Mouse (Mus musculus) liver, embryonic 14.5 days (tissue): ENCODE data around the gene Ninj2. TPM values are rescaled to one million over a fixed set of nuclear protein-coding genes. Genes with fewer than 3 reads are reported as not detected.
"Not testable (repeated sequence)": the region's sequence is repeated elsewhere in the genome, so short reads cannot be mapped to it uniquely, and the experiment has no call there.

ENCODE experiments used
- ATAC-seq: fragments of 200-750 bp; cut with Nextera tagmentation; 2 replicates; pipeline ENCODE4 v1.8.0; 2017; ENCODE audit warnings: moderate number of reproducible peaks, mild to moderate bottlenecking, moderate library complexity; ENCODE audit not compliant: insufficient read depth
- DNase-seq, 3 experiments: peaks; one replicate each; pipeline ENCODE4 v3.0.0-alpha.2; 2012 to 2013; ENCODE audit warnings: low read depth in 3 of 3, low spot score in 3 of 3
- H3K27ac ChIP-seq: fragments of 300-500 bp; sonication (generic); 2 replicates; pipeline ENCODE4 v1.5.1; 2014; ENCODE audit warnings: moderate library complexity, mild to moderate bottlenecking, control low read depth, inconsistent platforms
- H3K27me3 ChIP-seq: fragments of 300-500 bp; sonication (generic); 2 replicates; pipeline ENCODE4 v1.6.1; 2014; ENCODE audit warnings: mild to moderate bottlenecking, low read length, moderate library complexity; ENCODE audit not compliant: control insufficient read depth, insufficient read depth
- H3K36me3 ChIP-seq: fragments of 300-500 bp; sonication (generic); replicated peaks from 2 replicates; pipeline ENCODE4 v1.6.1; 2014; ENCODE audit warnings: low read depth; ENCODE audit not compliant: control insufficient read depth, insufficient read depth
- H3K4me1 ChIP-seq, 2 experiments: fragments of 200-500 bp in 1 of 2; fragments of 300-500 bp in 1 of 2; sonication (generic) in 1 of 2; replicated peaks; 2 replicates each; pipeline ENCODE4 v1.6.1; 2012 to 2014; ENCODE audit warnings: antibody characterized with exemption in 1 of 2, inconsistent platforms in 1 of 2, low read length in 1 of 2; ENCODE audit not compliant: control insufficient read depth in 2 of 2, insufficient read depth in 2 of 2
- H3K4me2 ChIP-seq: fragments of 300-500 bp; sonication (generic); 2 replicates; pipeline ENCODE4 v1.6.1; 2014; ENCODE audit warnings: low read depth, mild to moderate bottlenecking, control low read depth, moderate library complexity
- H3K4me3 ChIP-seq, 2 experiments: fragments of 200-500 bp in 1 of 2; fragments of 300-500 bp in 1 of 2; sonication (generic) in 1 of 2; 2 replicates each; pipeline ENCODE4 v1.5.1; 2012 to 2014; ENCODE audit warnings: low read depth in 2 of 2, low read length in 2 of 2, mild to moderate bottlenecking in 2 of 2, control low read depth in 1 of 2, inconsistent platforms in 1 of 2, moderate library complexity in 1 of 2; ENCODE audit not compliant: insufficient read depth in 1 of 2
- H3K9ac ChIP-seq: fragments of 300-500 bp; sonication (generic); replicated peaks from 2 replicates; pipeline ENCODE4 v1.6.1; 2014; ENCODE audit warnings: mild to moderate bottlenecking, control low read depth, moderate library complexity
- H3K9me3 ChIP-seq: fragments of 300-500 bp; sonication (generic); 2 replicates; pipeline ENCODE4 v1.6.1; 2016; ENCODE audit warnings: low read length, mixed read lengths; ENCODE audit not compliant: control insufficient read depth
- CTCF ChIP-seq: IDR thresholded peaks from 2 replicates; pipeline ENCODE4 v1.5.1; 2016; ENCODE audit warnings: antibody characterized with exemption, low read depth, control low read depth
- EP300 ChIP-seq: IDR thresholded peaks from 2 replicates; pipeline ENCODE4 v1.6.1; 2016; ENCODE audit warnings: antibody characterized with exemption, low read depth
- WGBS: fragments of 180-500 bp; shearing (Covaris S2); extraction: QIAGEN DNeasy Blood & Tissue Kit; methylation state at CpG from one replicate; pipeline ENCODE4 v1.1.7; 2014; ENCODE audit not compliant: insufficient replicate concordance; 5-methylcytosine and 5-hydroxymethylcytosine counted together
- polyA plus RNA-seq, 2 experiments: library from polyadenylated mRNA; depleted of rRNA in 1 of 2; stranded (reverse) in 1 of 2; unstranded in 1 of 2; fragments of >200 nt; fragmentation: Nextera tagmentation in 1 of 2; extraction: Ambion mirVana in 1 of 2; gene quantifications; 2 replicates each; pipeline versions ENCODE4 v1.2.1 to v1.2.3; 2012 to 2014

The Ninj2 gene
- polyA plus RNA-seq, 2 experiments = 0.33 TPM; not detected in 1

DNA sequence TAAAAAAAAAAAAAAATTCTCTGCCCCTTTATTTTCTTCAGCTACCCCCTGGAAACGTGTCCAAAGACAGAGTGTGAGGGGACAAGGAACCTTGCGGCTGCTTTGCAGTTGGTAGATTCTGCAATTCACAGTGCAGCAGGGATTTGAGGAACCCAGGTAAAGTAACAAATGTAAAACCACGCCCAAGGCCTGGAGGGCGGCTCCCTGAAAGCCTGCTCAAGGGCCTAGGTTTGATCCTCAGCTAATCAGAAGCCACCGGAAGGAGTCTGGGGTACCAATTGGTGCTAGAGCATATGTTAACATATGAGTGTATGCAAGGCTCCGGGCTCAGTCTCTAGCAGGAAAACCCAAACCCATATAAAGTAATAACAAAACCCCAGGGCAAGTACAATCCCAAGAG lies 9.7 kb upstream of the Ninj2 start:
- no peak for DNase-seq
- Histone ChIP-seq H3K27me3 (no peaks in the 10 kb centered on the region; the same call in 1 of the 2 replicates), H3K4me3 (no peak overlapping the region), H3K9me3 (no peaks in the 10 kb centered on the region), H3K9ac (no peak overlapping the region), H3K36me3 (no peaks in the 10 kb centered on the region), H3K27ac (no peak overlapping the region), H3K4me2 (no peak overlapping the region), H3K4me1 (peaks cover 0 to 3% of the 10 kb centered on the region in 2 experiments; a peak in 1 of 4 replicates)
- no peak for ATAC-seq
- TF ChIP-seq CTCF = no peak
- TF ChIP-seq EP300 = no peak
- 43% methylated on average over 6 of the region's 6 CpGs for WGBS

DNA sequence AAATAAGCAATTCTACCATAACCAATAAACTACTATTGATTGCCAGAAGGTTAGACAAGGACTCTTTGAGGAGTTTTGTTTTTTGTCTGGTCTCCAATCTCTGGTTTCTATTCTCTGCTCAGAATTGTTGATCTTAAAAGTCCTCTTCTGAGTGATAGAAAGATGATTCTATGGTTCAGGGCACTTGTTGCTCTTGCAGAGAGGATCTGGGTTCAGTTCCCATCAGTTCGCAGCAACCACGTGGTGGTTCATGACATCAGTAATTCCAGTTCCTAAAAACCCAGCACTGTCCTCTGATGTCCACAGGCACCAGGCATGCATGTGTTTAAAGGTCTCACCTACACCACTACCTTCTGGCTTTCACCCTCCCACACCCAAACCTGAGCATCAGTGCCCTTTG lies 8.2 kb upstream of the Ninj2 start:
- 62% methylated on average over 2 of the region's 2 CpGs for WGBS
- no peak for DNase-seq
- ATAC-seq = no peak
- Histone ChIP-seq H3K27ac (no peak overlapping the region), H3K9me3 (no peaks in the 10 kb centered on the region), H3K4me1 (peaks cover 0 to 3% of the 10 kb centered on the region in 2 experiments; a peak in 1 of 4 replicates), H3K4me2 (no peak overlapping the region), H3K9ac (no peak overlapping the region), H3K36me3 (no peaks in the 10 kb centered on the region), H3K27me3 (no peaks in the 10 kb centered on the region; the same call in 1 of the 2 replicates), H3K4me3 (no peak overlapping the region)
- TF ChIP-seq EP300 (no peak), CTCF (no peak)

DNA sequence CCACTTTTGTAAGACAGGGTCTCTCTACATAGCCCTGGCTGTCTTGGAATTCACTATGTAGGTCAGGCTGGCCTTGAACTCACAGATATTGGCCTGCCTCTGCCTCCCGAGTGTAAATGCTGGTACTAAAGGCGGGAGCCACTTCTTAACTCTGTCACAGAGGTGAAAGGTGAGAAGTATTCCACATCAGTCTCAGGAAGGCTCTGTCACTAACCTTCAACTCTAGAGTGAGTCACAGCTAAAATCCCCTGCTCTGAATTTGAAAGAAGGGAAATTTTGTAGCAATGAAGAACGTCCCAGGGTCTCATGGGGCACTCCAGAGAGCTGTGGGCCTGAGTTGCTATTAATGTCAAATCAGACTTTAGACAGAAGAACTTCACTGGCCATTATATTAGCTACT lies 7.3 kb upstream of the Ninj2 start:
- no peak for ATAC-seq
- H3K4me1 ChIP-seq = peaks cover 0 to 3% of the 10 kb centered on the region in 2 experiments; a peak in 1 of 4 replicates
- 63% methylated on average over 3 of the region's 3 CpGs for WGBS
- H3K9me3 ChIP-seq = no peaks in the 10 kb centered on the region
- DNase-seq = no peak
- no peak overlapping the region for H3K27ac ChIP-seq
- H3K9ac ChIP-seq = no peak overlapping the region
- H3K4me2 ChIP-seq = no peak overlapping the region
- H3K36me3 ChIP-seq = no peaks in the 10 kb centered on the region
- no peaks in the 10 kb centered on the region; the same call in 1 of the 2 replicates for H3K27me3 ChIP-seq
- TF ChIP-seq CTCF = no peak
- no peak for TF ChIP-seq EP300
- H3K4me3 ChIP-seq = no peak overlapping the region

DNA sequence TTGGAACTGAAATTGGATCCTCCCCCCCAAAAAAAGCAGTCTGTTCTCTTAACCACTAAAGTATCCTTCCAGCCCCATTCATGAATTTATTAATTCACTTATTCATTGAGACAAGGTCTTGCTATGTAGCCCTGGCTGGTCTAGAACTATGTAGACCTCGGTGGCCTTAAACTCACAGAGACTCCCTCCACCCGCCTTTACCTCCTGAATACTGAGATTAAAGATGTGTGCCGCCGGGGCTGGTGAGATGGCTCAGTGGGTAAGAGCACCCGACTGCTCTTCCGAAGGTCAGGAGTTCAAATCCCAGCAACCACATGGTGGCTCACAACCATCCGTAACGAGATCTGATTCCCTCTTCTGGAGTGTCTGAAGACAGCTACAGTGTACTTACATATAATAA lies 6.1 kb upstream of the Ninj2 start:
- not testable (repeated sequence) for H3K4me1 ChIP-seq, H3K4me2 ChIP-seq, ATAC-seq, H3K27ac ChIP-seq, DNase-seq, H3K27me3 ChIP-seq, H3K4me3 ChIP-seq, H3K9me3 ChIP-seq, H3K36me3 ChIP-seq, H3K9ac ChIP-seq
- 76% methylated on average over 6 of the region's 8 CpGs for WGBS

DNA sequence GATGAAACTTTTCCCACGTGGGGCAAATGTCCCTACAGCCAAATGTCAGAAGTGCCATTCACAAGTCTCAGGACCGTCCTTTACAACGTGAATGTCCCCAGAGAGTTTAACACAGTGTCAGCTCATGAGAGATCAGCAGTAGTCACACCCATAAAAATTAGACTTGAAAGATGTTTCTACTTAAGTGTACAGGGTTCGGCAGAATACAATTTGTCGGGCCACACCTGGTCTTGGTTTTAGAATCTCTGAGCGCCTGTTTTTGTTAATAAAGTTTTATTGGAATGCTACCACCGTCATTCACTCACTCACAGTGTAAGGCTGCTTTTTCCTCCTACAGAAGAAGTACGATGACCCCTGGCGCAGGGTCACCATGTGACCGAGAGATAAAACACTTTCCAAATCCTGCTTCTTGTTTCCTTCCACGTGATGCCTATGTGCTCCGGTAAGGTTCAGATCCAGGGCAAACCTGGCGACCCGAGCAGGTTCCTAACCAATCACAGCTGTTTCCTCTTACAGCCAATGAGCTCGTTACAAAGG lies 2.4 kb upstream of the Ninj2 start:
- H3K4me1 ChIP-seq = no peaks in the 10 kb centered on the region
- H3K27me3 ChIP-seq = no peaks in the 10 kb centered on the region
- no peak for DNase-seq
- no peaks in the 10 kb centered on the region for H3K9me3 ChIP-seq
- 52% methylated on average over 15 of the region's 15 CpGs for WGBS
- H3K36me3 ChIP-seq = no peaks in the 10 kb centered on the region
- ATAC-seq = no peak
- no peak overlapping the region for H3K9ac ChIP-seq
- no peak overlapping the region for H3K4me3 ChIP-seq
- no peak overlapping the region for H3K4me2 ChIP-seq
- no peak overlapping the region for H3K27ac ChIP-seq
- no peak for TF ChIP-seq EP300
- no peak for TF ChIP-seq CTCF
